Mouse (Mus musculus): ENCODE data around the gene Ino80d.

- TF ChIP-seq CTCF (IDR thresholded peaks at IDR 0.05; ENCODE audit: control insufficient read depth, insufficient read depth, insufficient replicate concordance, low read depth, low read length), result no peak
- no peak for TF ChIP-seq POLR2A (IDR thresholded peaks at IDR 0.05; ENCODE audit: control insufficient read depth, low read depth, low read length)
Measured at GRCm38 (mm10) chr1:62946987-62947386, 167.5 kb downstream of the Ino80d start.

Data from testis, adult 2 months (tissue).